Mouse (Mus musculus) monocyte, adult 5-6 weeks (primary cell): Measurements from ENCODE around the gene Ldb2. TPM values are rescaled to one million over a fixed set of nuclear protein-coding genes. Genes with fewer than 3 reads are reported as not detected.

Source experiments
- ATAC-seq: fragments of 153-309, 156-312 bp; replicated peaks from 2 replicates; pipeline ENCODE4 v1.8.0; 2017; ENCODE audit warnings: mild to moderate bottlenecking; ENCODE audit not compliant: low TSS enrichment, insufficient number of reproducible peaks, severe bottlenecking, poor library complexity, low FRiP score
- total RNA-seq: library from RNA; stranded (forward); fragments of 200-1000, 200-491, 200-594 nt; gene quantifications from 3 replicates; pipeline ENCODE4 v1.2.3, GENCODE M21; 2017

Ldb2 gene
- total RNA-seq, 1 experiment from 2014 or later: not detected

DNA sequence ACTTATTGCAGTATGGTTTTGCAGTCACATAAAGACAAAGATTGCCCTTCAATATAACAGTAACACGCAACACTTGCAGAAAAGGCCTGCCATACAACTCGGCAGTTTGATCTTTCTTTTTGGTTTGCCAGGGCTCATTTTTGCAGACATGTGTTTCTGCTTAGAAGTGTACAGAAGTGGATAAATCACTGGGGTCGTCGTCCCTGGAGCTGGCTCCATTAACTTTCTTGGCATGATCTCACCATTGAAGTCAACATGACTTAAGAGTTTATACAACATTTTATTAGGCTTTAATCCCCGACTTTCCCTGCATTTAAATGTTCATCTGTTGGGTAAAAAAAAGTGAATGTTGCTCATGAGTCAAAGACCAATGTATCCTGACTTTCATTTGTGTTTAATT, 212.9 kb downstream of the Ldb2 start:
- no peak for ATAC-seq

DNA sequence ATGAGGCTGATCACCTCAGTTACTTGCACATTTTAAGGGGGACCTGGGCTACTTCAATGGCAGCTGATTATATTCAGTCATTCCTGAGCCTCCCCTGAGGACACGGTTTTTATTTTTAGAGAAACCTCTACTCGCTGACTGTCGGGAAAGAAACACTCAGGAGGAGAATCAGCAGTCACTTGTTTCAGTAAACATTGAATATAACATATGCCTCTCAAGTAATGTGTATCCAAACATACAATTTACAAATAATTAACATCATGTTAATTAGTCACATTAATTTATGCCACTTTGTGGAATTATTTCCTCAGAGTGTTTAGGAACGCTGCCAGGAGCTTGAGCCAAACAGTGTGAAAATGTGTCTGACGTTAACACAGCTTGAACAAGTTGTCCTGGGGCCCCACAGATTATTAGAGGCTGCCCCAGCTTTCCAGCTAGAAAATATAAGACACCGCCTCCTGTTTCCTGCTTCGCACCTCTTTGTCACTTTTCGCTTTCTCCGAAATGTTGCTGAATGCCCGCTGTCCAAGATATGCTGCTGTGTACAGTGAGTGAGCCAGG, 219.5 kb downstream of the Ldb2 start:
- ATAC-seq: no peak

DNA sequence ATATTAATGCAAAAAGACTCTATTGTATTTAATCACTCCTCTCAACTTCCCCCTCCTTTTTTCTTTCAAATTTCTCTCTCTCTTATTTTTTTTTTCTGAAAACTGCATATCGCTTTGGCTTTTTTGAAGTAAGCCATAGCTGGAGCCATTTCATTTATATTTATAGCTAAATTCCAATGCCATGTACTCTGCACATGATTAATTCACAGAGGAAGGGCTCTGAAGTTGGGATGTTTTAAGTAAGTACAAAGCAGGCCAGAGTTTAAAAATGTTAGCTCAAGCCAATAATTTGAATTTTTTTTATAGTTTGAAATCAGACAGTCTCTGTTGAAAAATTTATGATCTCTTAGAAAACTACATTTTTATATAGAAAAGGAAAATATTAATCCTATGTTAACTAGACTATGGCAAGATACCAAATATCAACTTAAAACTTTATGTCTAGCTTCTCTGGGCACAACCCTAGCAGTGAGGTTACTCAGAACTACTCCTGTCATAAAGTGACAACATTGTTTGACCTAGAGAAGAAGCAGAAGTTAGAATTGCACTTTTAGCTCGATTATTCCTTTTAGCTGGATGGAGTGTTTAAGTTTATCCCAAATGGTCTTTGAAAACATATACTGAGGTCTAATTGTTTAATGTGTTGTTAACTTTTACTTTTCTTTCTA, 222.7 kb downstream of the Ldb2 start:
- no peak for ATAC-seq

DNA sequence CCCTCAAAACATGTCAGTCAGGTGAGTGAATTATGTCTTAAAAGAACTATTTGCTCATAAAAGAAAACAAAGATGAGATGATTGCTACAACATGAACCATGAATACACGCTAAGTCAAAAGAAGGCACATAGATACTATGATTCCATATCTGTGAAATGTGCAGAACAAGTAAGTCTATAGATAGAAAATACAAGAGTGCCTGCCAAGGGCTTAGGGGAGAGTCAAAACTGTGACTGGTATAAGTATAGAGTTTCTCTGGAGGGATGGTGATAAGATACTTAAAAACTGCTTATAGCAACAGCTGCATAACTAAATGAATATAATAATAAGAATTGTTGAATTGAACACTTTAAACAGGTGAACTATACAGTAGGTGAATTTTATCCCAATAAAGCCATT, 224.8 kb downstream of the Ldb2 start:
- ATAC-seq: no peak

DNA sequence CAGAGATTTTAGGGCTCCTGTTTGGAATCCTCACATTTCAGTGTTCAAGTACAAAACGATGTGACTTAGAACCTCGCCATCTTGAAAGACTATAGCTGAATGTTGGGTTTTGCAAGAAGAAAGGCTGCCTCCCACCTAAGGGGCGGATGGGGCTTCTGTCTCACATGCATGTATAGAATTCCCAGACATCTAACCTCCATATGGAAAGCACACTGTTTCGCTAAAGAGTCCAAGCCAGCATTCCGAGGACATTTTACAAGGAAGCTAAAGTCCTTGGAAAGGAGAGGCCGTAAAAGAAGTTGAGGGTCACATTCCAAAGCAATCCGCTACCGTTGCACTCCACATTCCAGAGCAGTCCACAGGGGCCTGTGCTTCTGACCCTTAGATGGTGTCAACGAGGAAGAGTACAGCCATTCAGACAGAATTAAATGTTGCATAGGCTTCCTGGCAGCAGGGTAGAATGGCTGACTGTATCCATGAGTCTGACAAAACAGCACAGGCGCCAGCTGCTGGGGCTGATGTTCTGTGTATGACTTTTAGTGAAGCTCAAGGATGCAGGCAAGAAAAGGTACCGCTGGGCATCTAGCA, 245.6 kb downstream of the Ldb2 start:
- no peak for ATAC-seq

DNA sequence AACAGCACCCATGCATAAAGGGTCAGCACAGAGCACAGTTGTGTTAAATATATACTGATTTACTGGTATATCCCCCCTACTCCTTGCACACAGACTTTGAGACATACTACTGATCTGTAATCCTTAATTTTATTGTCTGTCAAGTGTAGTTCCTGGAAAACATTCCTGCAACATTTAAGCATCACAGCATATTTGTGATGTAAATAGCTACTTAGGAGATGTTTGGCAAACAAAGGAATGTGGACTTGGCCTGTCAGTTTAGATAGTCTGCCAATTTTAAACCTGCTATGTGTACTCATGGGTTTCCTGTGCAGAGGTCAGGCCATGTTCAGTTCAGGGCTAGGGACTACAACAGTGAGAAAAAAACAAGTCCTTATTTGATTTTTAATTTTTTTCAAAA, 246.3 kb downstream of the Ldb2 start:
- ATAC-seq: no peak

DNA sequence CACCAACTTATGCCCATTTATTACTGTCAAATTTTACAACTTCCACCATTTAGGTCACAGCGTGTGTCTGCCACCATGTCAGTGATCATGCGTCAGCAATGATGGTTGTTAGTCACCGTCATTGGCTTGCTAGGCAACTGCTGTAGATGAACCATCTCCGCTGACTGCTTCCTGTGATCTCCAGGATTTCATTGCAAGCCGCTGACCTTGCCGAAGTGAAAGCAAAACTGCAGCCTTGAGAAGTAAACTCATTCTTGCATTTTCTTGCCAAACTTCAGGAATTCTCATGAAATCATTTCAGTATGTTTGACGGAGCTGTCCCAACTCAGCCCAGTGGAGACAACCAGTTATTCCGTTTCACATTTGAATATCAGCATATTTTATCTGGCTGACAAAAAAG, 247.4 kb downstream of the Ldb2 start:
- ATAC-seq: no peak

DNA sequence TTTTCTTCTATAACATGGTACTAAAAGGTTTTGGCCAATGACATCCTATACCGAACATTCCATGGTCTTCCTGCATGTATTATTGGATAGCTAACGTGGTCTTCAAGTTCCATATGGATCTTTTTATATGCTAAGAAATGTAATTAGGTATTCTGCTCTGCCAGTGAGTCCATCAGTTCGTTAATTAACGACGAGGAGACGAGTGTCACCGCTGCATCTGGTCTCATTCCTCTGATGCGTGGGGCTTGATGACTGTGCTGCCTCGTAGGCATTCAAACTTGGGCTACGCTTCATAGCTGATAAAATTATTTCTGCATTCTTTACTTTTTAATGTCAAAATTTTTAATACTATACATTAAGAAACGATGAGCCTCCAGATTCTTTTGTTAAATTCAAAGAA, 251.0 kb downstream of the Ldb2 start:
- ATAC-seq: no peak

GRCm38 (mm10) chr5:44543472-44544132, 255.9 kb downstream of the Ldb2 start:
- ATAC-seq: no peak

DNA sequence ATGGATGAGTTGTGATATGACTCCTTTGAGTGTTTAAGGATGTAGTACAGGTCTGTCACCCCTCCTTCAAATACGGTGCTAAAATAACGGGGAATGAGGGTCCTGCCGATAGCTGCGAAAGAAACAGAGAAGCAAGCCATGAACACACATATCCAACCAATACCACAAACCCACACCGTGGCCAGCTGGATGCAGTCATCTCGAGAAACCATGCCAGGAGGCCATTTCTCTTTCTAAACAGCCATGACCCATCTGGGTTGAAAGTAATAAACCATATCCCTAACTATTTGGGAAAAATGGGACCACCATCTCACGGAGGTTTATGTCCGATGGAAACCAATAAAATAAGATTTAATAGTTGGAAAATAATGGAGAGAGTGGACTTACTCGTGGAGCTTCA, 257.7 kb downstream of the Ldb2 start:
- no peak for ATAC-seq

DNA sequence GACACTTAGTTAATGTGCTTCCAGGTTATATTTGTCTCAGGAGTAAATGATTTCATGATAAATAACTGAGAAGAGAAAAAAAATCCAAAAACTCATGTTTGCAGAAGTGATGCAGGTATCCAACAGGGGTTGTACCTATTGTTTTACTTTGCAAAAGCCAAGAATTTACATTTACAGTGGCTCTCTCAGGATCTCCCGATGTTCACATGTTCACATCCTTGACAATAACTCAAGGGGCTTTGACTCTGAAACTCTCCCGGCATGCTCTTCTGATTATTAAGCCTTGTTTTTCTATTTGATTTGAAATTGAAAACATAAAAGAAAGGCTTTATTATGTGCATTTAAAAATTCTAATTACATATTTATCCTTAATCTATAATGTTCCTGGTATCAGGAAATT, 260.8 kb downstream of the Ldb2 start:
- ATAC-seq: no peak

- ATAC-seq: no peak
Observed at GRCm38 (mm10) chr5:44538000-44538395, 261.5 kb downstream of the Ldb2 start.

DNA sequence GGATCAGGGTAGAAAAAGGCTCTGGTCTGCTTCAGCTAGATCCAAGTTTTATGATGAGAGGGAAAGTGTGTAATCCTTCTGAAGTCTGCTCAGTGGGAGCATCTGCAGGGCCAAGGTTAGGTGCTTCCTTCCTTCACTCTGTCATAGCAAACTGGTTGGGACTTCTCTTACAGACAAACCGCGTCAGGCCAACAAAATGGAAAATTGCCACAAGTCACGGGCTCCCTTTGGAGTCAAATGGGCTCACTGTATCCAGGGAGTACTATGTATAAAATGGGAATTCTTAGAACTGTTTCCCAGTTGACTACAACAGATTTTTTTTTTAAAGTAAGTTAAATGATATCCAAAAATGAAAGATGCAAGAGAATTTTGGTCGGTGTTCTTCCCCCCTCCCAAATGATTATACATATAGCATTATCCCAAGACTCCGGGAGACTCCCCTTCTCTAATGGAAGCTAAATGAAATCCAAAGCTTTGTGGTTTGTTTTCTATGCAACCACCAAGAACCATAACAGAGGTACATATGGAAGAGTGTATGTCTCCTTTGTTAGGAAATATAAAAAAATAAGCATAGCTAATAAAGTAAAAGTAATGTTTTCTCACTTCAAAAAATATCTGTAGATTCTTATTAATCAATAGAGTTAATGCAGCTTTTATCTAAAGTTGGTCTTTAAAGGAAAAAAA, 262.0 kb downstream of the Ldb2 start:
- ATAC-seq: no peak

DNA sequence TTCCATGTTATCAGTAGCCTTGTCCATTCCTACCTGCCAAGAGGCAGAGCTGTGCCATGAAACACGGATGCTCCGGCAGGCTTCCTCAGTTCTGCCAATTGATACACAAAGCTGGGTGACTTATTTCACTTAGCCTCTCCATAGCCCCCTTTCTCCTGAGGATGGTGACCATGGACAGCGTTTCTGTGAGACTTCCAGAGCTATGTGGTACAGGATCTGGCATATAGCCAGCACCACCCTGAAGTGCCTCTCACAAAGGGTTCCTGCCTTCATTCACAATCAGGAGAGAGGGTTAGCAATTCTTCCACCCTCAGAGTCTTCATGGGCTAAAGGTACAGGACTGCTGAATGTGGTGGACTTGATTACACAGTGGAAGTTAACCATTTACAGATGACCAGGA, 270.0 kb downstream of the Ldb2 start:
- ATAC-seq: no peak

- no peak for ATAC-seq
Observed at GRCm38 (mm10) chr5:44529001-44529400, 270.5 kb downstream of the Ldb2 start.

- no peak for ATAC-seq
Observed at GRCm38 (mm10) chr5:44505221-44505620, 294.3 kb downstream of the Ldb2 start.

DNA sequence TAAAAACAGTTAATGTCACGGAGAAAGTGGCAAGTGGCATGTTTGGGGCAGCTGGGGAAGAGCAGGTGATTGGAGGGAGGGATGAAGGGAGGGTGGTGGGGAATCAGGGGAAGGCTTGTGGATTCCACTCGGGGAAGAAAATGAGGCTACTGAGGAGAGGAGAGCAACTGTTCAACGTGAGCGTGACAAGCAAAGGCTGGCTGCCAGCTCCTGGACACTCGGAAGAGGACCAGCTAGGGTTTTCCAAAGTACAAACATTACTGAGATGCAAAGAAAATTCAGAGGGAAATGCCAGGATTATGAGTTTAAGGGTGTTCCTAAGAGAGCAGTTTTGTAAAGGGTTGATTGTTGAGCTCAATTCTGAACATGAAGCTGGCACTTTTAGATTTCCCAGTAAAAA, 294.7 kb downstream of the Ldb2 start:
- ATAC-seq: no peak

DNA sequence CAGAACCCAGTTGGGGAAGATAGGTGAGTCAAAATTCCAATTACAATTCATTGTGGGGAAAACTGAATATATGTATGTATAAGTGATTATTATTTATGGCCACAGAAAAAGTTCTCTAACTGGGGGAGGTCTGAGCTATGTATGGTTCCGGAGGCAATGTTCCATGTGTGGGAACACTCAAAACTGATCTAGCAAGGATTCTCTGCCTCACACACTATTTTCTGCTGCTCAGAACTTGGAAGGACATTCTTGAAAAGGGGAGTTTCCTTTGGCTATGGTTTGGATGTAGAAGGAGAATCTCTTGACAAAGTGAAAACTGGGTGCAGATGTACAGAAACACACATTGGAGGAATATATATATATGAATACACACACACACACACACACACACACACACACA, 301.3 kb downstream of the Ldb2 start:
- ATAC-seq: no peak

GRCm38 (mm10) chr5:44496854-44497253, 302.6 kb downstream of the Ldb2 start:
- no peak for ATAC-seq

GRCm38 (mm10) chr5:44495092-44495491, 304.4 kb downstream of the Ldb2 start:
- no peak for ATAC-seq
